Mouse (Mus musculus) heart, postnatal 0 days (tissue): Measurements from ENCODE around the gene Zfhx3.

Experiments used
- CTCF ChIP-seq: IDR thresholded peaks from 2 replicates; pipeline ENCODE4 v1.5.1; 2016; ENCODE audit warnings: antibody characterized with exemption, control low read depth, low read depth
- EP300 ChIP-seq: IDR thresholded peaks from 2 replicates; pipeline ENCODE4 v1.6.1; 2016; ENCODE audit warnings: antibody characterized with exemption, low read depth

GRCm38 (mm10) chr8:107972198-107972597, 29.8 kb downstream of the Zfhx3 start:
- no peak for TF ChIP-seq CTCF
- no peak for TF ChIP-seq EP300
